Mouse (Mus musculus) kidney, embryonic 16.5 days (tissue): ENCODE measurements around the gene Trio. TPM values are rescaled to one million over a fixed set of nuclear protein-coding genes. Genes with fewer than 3 reads are reported as not detected.

Source experiments
- ATAC-seq: fragments of 200-750 bp; cut with Nextera tagmentation; 2 replicates; pipeline ENCODE4 v1.8.0; 2017; ENCODE audit warnings: moderate TSS enrichment; ENCODE audit not compliant: low FRiP score, low TSS enrichment
- H3K27ac ChIP-seq: fragments of 300-500 bp; sonication (generic); 2 replicates; pipeline ENCODE4 v1.5.1; 2014; ENCODE audit warnings: low read length
- H3K27me3 ChIP-seq: fragments of 300-500 bp; sonication (generic); 2 replicates; pipeline ENCODE4 v1.6.1; 2014; ENCODE audit warnings: low read length, control low read depth, mixed read lengths; ENCODE audit not compliant: insufficient read depth
- H3K36me3 ChIP-seq: fragments of 300-500 bp; sonication (generic); 2 replicates; pipeline ENCODE4 v1.6.1; 2014; ENCODE audit warnings: low read length, control low read depth, mixed read lengths; ENCODE audit not compliant: insufficient read depth
- H3K4me1 ChIP-seq: fragments of 300-500 bp; sonication (generic); 2 replicates; pipeline ENCODE4 v1.6.1; 2014; ENCODE audit warnings: low read length, control low read depth, mixed read lengths; ENCODE audit not compliant: insufficient read depth
- H3K4me2 ChIP-seq: fragments of 300-500 bp; sonication (generic); replicated peaks from 2 replicates; pipeline ENCODE4 v1.6.1; 2014; ENCODE audit warnings: low read depth, low read length
- H3K4me3 ChIP-seq: fragments of 300-500 bp; sonication (generic); 2 replicates; pipeline ENCODE4 v1.5.1; 2014; ENCODE audit warnings: mild to moderate bottlenecking, low read length
- H3K9ac ChIP-seq: fragments of 300-500 bp; sonication (generic); replicated peaks from 2 replicates; pipeline ENCODE4 v1.6.1; 2014; ENCODE audit warnings: low read length
- H3K9me3 ChIP-seq: fragments of 300-500 bp; sonication (generic); 2 replicates; pipeline ENCODE4 v1.6.1; 2016; ENCODE audit warnings: low read length, control low read depth
- WGBS: fragments of 180-500 bp; shearing (Covaris S2); extraction: QIAGEN DNeasy Blood & Tissue Kit; methylation state at CpG from one replicate; pipeline ENCODE4 v1.1.7; 2014; 5-methylcytosine and 5-hydroxymethylcytosine counted together
- polyA plus RNA-seq: library from polyadenylated mRNA; unstranded; fragments of >200 nt; fragmentation: Nextera tagmentation; extraction: Ambion mirVana; gene quantifications from 2 replicates; pipeline ENCODE4 v1.2.1, GENCODE M21; 2015

Gene Trio
- polyA plus RNA-seq, 1 experiment from 2014 or later: 24.3 TPM

DNA sequence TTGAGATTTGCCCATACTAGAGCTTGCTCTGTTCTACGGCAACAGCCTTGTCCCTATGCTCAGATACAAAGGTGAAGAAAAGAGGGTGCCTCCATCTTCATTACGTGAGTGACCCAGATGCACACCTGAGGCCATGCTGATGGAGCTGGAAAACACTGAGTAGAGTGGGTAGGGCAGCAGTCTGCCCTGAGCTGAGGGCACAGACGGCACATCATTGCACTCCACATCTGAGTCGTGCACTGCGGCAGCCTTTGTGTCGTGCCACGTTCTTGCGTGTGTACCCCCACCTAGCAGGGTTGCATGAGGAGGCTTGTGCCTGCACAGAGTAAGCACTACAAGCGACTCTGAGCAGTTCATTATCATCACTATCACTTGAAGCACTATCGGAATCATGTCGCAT is 80.8 kb downstream of the Trio start:
- no peak overlapping the region for H3K4me3 ChIP-seq
- H3K9ac ChIP-seq: no peak overlapping the region
- H3K27ac ChIP-seq: no peak overlapping the region
- 92% methylated on average over 11 of the region's 11 CpGs for WGBS
- no peak for ATAC-seq
- no peaks in the 10 kb centered on the region for H3K9me3 ChIP-seq
- peaks cover 38% of the 10 kb centered on the region for H3K4me1 ChIP-seq
- no peaks in the 10 kb centered on the region for H3K27me3 ChIP-seq
- H3K4me2 ChIP-seq: no peak overlapping the region
- no peaks in the 10 kb centered on the region for H3K36me3 ChIP-seq

DNA sequence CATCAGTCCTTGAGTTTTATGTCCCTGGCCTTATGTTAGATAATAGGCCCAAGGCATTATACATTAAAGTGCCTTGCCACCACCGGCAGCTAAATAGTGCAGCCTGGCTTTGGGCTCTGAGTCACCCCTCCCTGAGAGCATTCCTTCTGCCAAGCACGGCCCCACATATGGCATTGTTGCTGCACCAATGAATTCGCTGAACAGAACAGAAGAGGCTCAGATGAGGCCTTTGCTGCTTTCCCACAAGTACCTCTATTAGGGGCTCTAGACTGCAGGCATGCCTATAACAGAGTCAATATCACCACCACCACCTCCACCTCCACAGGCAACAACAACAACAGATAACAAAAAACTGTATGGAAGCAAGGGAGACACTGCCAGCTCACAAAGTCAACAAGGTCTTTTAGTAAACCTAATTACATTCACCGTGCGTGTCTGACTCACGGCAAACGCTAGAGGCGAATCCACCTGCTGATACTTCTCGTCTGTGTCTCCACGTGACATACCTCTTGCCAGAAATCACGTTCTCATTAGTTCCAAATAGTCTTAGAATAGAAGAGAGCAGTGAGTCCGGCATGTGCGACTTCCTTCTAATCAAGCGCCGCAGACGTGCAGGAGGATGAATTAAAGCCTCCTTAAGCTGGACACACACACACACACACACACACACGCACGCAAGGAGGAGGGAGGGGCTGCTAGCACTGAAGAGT is 82.0 kb downstream of the Trio start:
- Histone ChIP-seq H3K4me1 (peaks cover 43% of the 10 kb centered on the region), H3K36me3 (no peaks in the 10 kb centered on the region), H3K9ac (no peak overlapping the region), H3K4me2 (no peak overlapping the region), H3K9me3 (no peaks in the 10 kb centered on the region), H3K27me3 (no peaks in the 10 kb centered on the region), H3K27ac (0 out of 2 replicates have a peak overlapping the region, but pooled peaks have one; percentile 38), H3K4me3 (no peak overlapping the region)
- WGBS: 56% methylated on average over 18 of the region's 18 CpGs
- 0 out of 2 replicates have a peak, but pooled peaks have one; percentile 44 for ATAC-seq

DNA sequence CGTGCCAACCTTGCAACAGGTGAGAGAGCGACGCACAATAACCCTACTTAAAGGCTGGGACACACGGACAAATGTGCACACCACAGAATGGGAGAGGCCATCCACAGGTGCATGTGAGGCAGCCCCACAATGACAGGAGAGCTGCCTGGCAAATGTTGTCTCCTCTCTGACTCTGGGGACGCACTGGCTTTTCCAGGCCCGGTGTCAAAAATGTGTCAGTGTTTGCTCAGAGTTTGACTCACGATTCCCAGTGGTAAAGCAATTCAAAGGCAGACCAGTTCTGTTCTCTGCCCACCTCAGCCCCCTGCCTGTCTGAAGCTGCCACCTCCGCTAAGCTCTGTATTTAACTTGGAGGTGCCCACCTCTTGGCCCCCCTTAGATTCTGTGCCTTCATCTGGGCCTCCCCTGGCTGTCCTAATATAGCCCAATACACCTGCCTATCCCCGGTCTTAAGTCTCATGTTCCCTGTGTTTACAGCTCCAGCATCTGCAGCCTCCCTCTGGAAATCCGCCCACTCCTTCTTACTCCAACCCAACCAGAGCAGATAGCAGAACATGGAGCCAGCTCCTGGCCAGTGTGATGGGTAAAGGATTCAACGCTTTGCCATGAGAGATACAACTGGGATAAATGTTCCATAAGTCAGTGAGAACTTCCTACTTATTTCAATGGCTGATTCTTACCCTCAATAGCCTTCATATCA is 83.3 kb downstream of the Trio start:
- Histone ChIP-seq H3K4me2 (no peak overlapping the region), H3K4me1 (peaks cover 57% of the 10 kb centered on the region), H3K36me3 (no peaks in the 10 kb centered on the region), H3K4me3 (no peak overlapping the region), H3K27ac (no peak overlapping the region), H3K9ac (no peak overlapping the region), H3K27me3 (no peaks in the 10 kb centered on the region), H3K9me3 (no peaks in the 10 kb centered on the region)
- no peak for ATAC-seq
- 76% methylated on average over 11 of the region's 11 CpGs for WGBS

DNA sequence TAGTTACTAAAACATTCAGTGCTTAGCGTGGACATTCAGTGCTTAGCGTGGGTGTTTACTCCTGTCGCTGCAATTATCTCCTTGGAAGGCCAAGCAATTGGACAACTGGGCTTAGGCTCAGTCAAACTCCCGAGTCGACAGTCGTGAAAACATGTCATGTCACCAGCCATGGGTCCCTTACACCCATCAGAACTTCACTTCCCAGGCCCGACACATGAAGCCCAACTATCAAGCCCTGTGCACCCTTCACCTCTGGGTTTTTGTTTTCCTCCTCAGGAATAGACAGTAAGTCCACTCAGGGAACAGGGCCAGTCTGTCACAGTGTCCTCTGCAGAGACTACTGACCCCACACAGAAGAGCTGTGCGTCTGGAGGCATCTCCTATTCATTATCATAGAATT is 84.2 kb downstream of the Trio start:
- H3K4me3 ChIP-seq: no peak overlapping the region
- H3K27me3 ChIP-seq: no peaks in the 10 kb centered on the region
- no peak overlapping the region for H3K27ac ChIP-seq
- no peaks in the 10 kb centered on the region for H3K36me3 ChIP-seq
- no peak for ATAC-seq
- H3K4me2 ChIP-seq: no peak overlapping the region
- peaks cover 65% of the 10 kb centered on the region for H3K4me1 ChIP-seq
- no peak overlapping the region for H3K9ac ChIP-seq
- WGBS: 53% methylated on average over 8 of the region's 8 CpGs
- H3K9me3 ChIP-seq: no peaks in the 10 kb centered on the region

GRCm38 (mm10) chr15:27941020-27941419 is 84.6 kb downstream of the Trio start:
- 35% methylated on average over 8 of the region's 8 CpGs for WGBS
- no peaks in the 10 kb centered on the region for H3K36me3 ChIP-seq
- no peak overlapping the region for H3K9ac ChIP-seq
- no peak overlapping the region for H3K4me3 ChIP-seq
- peaks cover 69% of the 10 kb centered on the region for H3K4me1 ChIP-seq
- no peaks in the 10 kb centered on the region for H3K27me3 ChIP-seq
- H3K9me3 ChIP-seq: no peaks in the 10 kb centered on the region
- ATAC-seq: no peak
- no peak overlapping the region for H3K27ac ChIP-seq
- H3K4me2 ChIP-seq: no peak overlapping the region

GRCm38 (mm10) chr15:27940032-27940431 is 85.6 kb downstream of the Trio start:
- Histone ChIP-seq H3K27ac (no peak overlapping the region), H3K4me3 (no peak overlapping the region), H3K27me3 (no peaks in the 10 kb centered on the region), H3K9me3 (no peaks in the 10 kb centered on the region), H3K4me2 (no peak overlapping the region), H3K9ac (no peak overlapping the region), H3K4me1 (peaks cover 74% of the 10 kb centered on the region), H3K36me3 (no peaks in the 10 kb centered on the region)
- no peak for ATAC-seq
- WGBS: 73% methylated on average over 4 of the region's 4 CpGs

DNA sequence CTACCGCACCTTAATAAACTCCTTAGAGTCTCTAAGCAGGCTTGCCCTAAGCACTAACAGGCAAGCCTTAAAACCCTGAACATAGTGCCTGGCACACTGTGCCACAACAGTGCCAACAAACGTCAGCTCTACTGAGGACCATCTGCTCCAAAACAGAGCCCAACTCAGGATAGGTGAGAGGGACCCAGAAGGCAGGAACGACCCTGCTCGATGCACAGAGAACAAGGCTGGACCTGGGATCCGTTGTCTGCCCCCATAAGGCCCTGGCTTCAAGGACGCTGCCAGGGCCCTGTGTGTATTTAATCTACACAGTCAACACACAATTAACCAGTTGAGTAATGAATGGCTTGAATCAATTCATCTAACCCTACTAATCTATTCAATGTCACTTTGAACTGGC is 86.8 kb downstream of the Trio start:
- Histone ChIP-seq H3K9me3 (no peaks in the 10 kb centered on the region), H3K27me3 (no peaks in the 10 kb centered on the region), H3K9ac (peak overlapping the region; percentile 1; the same call in 1 of the 2 replicates), H3K4me2 (no peak overlapping the region), H3K4me3 (no peak overlapping the region), H3K27ac (no peak overlapping the region), H3K4me1 (peaks cover 68% of the 10 kb centered on the region), H3K36me3 (no peaks in the 10 kb centered on the region)
- WGBS: 72% methylated on average over 6 of the region's 6 CpGs
- no peak for ATAC-seq

GRCm38 (mm10) chr15:27937861-27938833 is 87.5 kb downstream of the Trio start:
- ATAC-seq: peak; percentile 73
- no peaks in the 10 kb centered on the region for H3K27me3 ChIP-seq
- peak overlapping the region; percentile 9 for H3K4me3 ChIP-seq
- H3K4me1 ChIP-seq: peaks cover 61% of the 10 kb centered on the region
- H3K9me3 ChIP-seq: no peaks in the 10 kb centered on the region
- WGBS: 22% methylated on average over 24 of the region's 24 CpGs
- no peak overlapping the region for H3K27ac ChIP-seq
- peak overlapping the region; percentile 50 for H3K4me2 ChIP-seq
- H3K36me3 ChIP-seq: no peaks in the 10 kb centered on the region
- peak overlapping the region; percentile 14 for H3K9ac ChIP-seq

DNA sequence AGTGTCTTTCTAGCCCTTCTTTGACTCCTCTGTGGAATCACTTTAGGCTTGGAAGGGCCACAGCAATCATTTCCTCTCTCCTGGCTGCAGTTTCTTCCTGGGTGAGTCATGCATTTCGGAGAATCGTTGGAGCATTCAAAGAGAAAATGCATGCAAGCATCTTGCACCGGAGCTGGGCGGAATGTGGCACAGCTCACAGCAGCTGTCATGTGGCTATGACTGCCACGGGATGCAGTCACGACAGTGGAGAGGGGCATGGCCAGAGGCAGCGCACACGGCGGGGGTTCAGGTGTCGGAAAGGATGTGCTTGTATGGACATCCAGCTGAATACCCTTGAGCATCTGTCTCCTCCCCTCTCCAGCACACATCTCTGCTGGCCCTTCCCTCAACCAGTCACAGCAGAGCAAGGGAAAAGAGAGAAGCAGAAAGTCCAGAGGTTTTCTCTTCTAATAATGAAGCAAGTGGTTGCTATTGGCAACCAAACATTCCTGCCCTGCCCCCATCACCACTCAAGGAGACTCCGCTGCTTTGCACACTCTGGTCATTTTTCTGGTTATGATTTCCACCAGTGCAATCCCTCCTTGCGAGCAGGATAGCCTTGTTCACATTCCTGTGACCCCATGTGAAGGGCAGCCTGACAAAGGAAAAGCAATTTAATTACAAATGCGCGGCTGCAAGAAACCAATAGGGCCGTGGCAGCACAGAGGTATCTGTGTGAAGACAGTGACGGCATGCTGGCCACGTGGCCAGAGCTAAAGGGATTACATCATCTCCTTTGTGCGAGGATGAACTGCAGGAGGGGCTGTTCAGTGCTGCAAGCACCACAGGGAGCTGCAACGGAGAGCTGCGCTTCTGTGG is 88.4 kb downstream of the Trio start:
- Histone ChIP-seq H3K9me3 (no peaks in the 10 kb centered on the region), H3K27me3 (no peaks in the 10 kb centered on the region), H3K4me3 (peak overlapping the region; percentile 9), H3K4me1 (peaks cover 54% of the 10 kb centered on the region), H3K36me3 (no peaks in the 10 kb centered on the region), H3K27ac (peak overlapping the region; percentile 48), H3K4me2 (peak overlapping the region; percentile 50), H3K9ac (peak overlapping the region; percentile 14; the same call in 1 of the 2 replicates)
- ATAC-seq: peak; percentile 79
- 13% methylated on average over 20 of the region's 20 CpGs for WGBS
